Mouse (Mus musculus) right cerebral cortex, postnatal 36 days (tissue): Measurements from ENCODE around the gene Mtx2.

Experiments used
- DNase-seq, 2 experiments: peaks; one replicate each; pipeline ENCODE4 v3.0.0; 2022; ENCODE audit warnings: low spot score in 2 of 2, mixed read lengths in 1 of 2

Mtx2 gene

GRCm38 (mm10) chr2:74917880-74918537 is 92.4 kb downstream of the Mtx2 start:
- DNase-seq: no peak

- no peak for DNase-seq
Observed at GRCm38 (mm10) chr2:74925968-74926814, 100.6 kb downstream of the Mtx2 start.
